Mouse (Mus musculus) spleen, adult 2 months (tissue): ENCODE data around the gene Atraid. TPM values are rescaled to one million over a fixed set of nuclear protein-coding genes. Genes with fewer than 3 reads are reported as not detected.

Experiments
- DNase-seq, 2 experiments: peaks; one replicate each; pipeline versions ENCODE4 v3.0.0 to v3.0.0-alpha.2; 2012 to 2021; ENCODE audit warnings: low spot score in 2 of 2, low read depth in 1 of 2
- H3K27ac ChIP-seq: fragments of 200-500 bp; 2 replicates; pipeline ENCODE4 v1.5.1; 2012; ENCODE audit warnings: low read length, inconsistent platforms; ENCODE audit not compliant: insufficient read depth
- H3K27me3 ChIP-seq: fragments of 200-500 bp; 2 replicates; pipeline ENCODE4 v1.6.1; 2012; ENCODE audit warnings: mild to moderate bottlenecking, moderate library complexity, low read length, inconsistent platforms; ENCODE audit not compliant: control insufficient read depth, insufficient read depth
- H3K36me3 ChIP-seq: fragments of 200-500 bp; 2 replicates; pipeline ENCODE4 v1.6.1; 2012; ENCODE audit warnings: mild to moderate bottlenecking, low read length, inconsistent platforms; ENCODE audit not compliant: control insufficient read depth, insufficient read depth
- H3K4me1 ChIP-seq: fragments of 200-500 bp; 2 replicates; pipeline ENCODE4 v1.6.1; 2011; ENCODE audit warnings: inconsistent platforms; ENCODE audit not compliant: control insufficient read depth, insufficient read depth, insufficient read length
- H3K4me3 ChIP-seq: fragments of 200-500 bp; 2 replicates; pipeline ENCODE4 v1.5.1; 2011; ENCODE audit warnings: mild to moderate bottlenecking, inconsistent platforms; ENCODE audit not compliant: insufficient read depth, insufficient read length; ENCODE audit errors: extremely low read depth
- CTCF ChIP-seq: fragments of 200-500 bp; IDR thresholded peaks from 2 replicates; pipeline ENCODE4 v1.5.1; 2011; ENCODE audit warnings: mild to moderate bottlenecking, inconsistent platforms; ENCODE audit not compliant: insufficient read depth, insufficient read length, insufficient replicate concordance; ENCODE audit errors: extremely low read depth
- POLR2A ChIP-seq: fragments of 200-500 bp; IDR thresholded peaks from 2 replicates; pipeline ENCODE4 v1.6.1; 2011; ENCODE audit warnings: low read depth, low read length, inconsistent platforms
- WGBS: fragments of 180-500 bp; shearing (Covaris S2); methylation state at CpG from one replicate; pipeline ENCODE4 v1.1.7; 2018; 5-methylcytosine and 5-hydroxymethylcytosine counted together
- polyA plus RNA-seq: library from polyadenylated mRNA; depleted of rRNA; stranded (reverse); fragments of >200 nt; gene quantifications from 2 replicates; pipeline ENCODE4 v1.2.3, GENCODE M21; 2012

The Atraid gene
- polyA plus RNA-seq, 1 experiment: 53.5 TPM

DNA sequence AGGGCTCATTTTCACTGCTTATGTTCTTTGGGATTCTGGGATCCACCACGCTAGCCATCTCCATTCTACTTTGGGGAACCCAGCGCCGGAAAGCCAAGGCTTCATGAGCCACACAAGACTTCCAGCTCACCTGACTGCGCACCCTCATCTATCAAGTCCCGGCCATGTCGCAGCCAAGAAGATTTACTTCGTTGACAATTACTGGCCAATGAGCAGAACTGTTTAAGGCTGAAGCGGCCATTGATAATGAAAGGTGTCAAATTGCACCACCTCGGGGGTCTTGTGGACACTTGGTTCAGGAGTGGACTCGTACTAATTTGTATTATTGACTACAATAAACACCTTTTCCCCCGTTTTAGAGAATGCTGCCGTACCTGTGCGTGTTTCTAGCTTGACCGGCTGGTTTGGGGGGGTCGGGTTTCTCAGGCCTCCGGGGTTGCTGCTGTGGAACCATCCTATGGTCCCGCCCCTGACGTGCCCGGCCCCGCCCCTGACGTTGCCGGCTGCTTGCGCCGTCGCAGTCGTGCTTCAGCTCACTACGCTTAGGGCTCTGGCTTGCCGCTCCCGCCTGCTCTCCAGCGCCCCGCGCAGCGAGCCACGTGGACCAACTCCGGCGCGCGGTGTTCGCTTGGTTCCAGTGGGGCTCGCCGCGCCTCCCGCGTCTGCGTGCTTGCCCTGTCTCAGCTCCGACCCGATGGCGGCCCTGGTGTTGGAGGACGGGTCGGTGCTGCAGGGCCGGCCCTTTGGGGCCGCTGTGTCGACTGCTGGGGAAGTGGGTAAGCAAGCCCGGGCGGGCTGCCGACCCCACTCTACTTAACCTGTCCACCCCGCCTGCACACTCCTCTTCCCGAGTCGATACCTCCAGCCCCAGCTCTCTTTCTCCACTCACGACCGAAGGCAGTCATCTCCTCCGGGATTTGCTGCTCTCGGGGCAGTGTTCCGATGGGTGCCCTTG is 6.4 kb downstream of the Atraid start, which contains the start of gene Cad:
Cad (plus strand) TSS at position 520 of the 955 bp plus-strand sequence.
- Histone ChIP-seq H3K4me1 (peaks cover 4% of the 10 kb centered on the region), H3K27me3 (no peaks in the 10 kb centered on the region), H3K27ac (peak within 1 kb of the TSS; percentile 56), H3K36me3 (peaks cover 6% of the 10 kb centered on the region), H3K4me3 (peak within 1 kb of the TSS; percentile 81)
- 4% methylated on average over 63 of the region's 64 CpGs for WGBS
- TF ChIP-seq POLR2A (peak; percentile 43), CTCF (no peak)
- DNase-seq: peak; percentile 72 to 94

GRCm38 (mm10) chr5:31055216-31056140 is 7.4 kb downstream of the Atraid start:
- no peak for DNase-seq
- WGBS: 36% methylated on average over 19 of the region's 19 CpGs
- no peak overlapping the region for H3K27ac ChIP-seq

GRCm38 (mm10) chr5:31069810-31070209 is 21.7 kb downstream of the Atraid start:
- DNase-seq: no peak
- H3K4me1 ChIP-seq: no peaks in the 10 kb centered on the region; the same call in 1 of the 2 replicates
- 94% methylated on average over 3 of the region's 3 CpGs for WGBS
- H3K27ac ChIP-seq: no peak overlapping the region
- peaks cover 56% of the 10 kb centered on the region for H3K36me3 ChIP-seq
- H3K27me3 ChIP-seq: no peaks in the 10 kb centered on the region
- H3K4me3 ChIP-seq: no peak overlapping the region
- TF ChIP-seq CTCF (no peak), POLR2A (no peak)

More at GRCm38 (mm10) chr5:31055216-31056140, 7.4 kb downstream of the Atraid start:
- no peaks in the 10 kb centered on the region for H3K27me3 ChIP-seq
- TF ChIP-seq POLR2A (no peak), CTCF (no peak)
- H3K4me3 ChIP-seq: peak overlapping the region; percentile 81
- H3K4me1 ChIP-seq: peaks cover 4% of the 10 kb centered on the region
- H3K36me3 ChIP-seq: peaks cover 12% of the 10 kb centered on the region

DNA sequence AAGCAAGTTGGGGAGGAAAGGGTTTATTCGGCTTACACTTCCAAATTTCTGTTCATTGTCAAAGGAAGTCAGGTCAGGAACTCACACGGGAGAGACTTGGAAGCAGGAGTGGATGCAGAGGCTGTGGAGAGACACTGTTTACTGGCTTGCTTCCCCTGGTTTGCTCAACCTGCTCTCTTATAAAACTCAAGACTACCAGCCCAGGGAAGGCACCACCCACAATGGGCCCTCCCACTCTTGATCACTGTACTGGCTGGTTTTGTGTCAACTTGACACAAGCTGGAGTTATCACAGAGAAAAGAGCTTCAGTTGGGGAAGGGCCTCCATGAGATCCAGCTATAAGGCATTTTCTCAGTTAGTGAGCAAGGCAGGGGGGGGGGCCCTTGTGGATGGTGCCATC is 22.9 kb downstream of the Atraid start:
- Histone ChIP-seq H3K4me3 (no peak overlapping the region), H3K36me3 (peaks cover 68% of the 10 kb centered on the region), H3K4me1 (no peaks in the 10 kb centered on the region; the same call in 1 of the 2 replicates), H3K27ac (no peak overlapping the region), H3K27me3 (no peaks in the 10 kb centered on the region)
- DNase-seq: no peak
- WGBS: 88% methylated on average over 2 of the region's 2 CpGs
- TF ChIP-seq POLR2A: no peak
- TF ChIP-seq CTCF: no peak

DNA sequence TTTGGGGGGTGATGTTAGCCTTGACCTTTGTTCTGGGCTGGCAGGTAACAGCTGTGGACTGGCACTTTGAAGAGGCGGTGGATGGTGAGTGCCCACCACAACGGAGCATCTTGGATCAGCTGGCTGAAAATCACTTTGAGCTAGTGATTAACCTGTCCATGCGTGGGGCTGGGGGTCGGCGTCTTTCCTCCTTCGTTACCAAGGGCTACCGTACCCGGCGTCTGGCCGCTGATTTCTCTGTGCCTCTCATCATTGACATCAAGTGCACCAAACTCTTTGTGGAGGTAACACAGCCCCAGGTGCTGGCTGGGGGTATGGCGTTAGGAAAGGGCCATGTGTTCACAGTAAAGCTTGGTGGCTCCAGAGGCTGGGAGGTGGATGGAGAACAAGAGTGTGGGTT is 23.7 kb downstream of the Atraid start:
- WGBS: 95% methylated on average over 11 of the region's 11 CpGs
- DNase-seq: no peak
- no peaks in the 10 kb centered on the region for H3K27me3 ChIP-seq
- H3K4me3 ChIP-seq: no peak overlapping the region
- no peaks in the 10 kb centered on the region; the same call in 1 of the 2 replicates for H3K4me1 ChIP-seq
- no peak overlapping the region for H3K27ac ChIP-seq
- TF ChIP-seq CTCF (no peak), POLR2A (no peak)
- H3K36me3 ChIP-seq: peaks cover 74% of the 10 kb centered on the region

DNA sequence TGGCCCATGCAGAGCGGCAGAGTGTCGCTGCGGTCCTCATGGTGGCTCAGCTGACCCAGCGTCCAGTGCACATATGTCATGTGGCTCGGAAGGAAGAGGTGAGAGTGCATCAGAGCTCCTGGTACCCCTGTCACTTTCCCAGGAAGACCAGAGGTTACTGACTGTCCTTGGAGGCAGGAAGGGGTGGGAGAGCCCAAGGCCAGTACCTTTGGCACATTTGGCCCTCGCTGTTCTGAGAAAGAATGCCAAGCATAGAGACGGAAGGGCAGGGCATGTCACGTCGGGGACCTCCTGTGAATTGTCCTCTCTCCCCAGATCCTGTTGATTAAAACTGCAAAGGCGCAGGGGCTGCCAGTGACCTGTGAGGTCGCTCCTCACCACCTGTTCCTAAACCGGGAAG is 25.1 kb downstream of the Atraid start:
- no peaks in the 10 kb centered on the region for H3K27me3 ChIP-seq
- no peak for DNase-seq
- H3K27ac ChIP-seq: no peak overlapping the region
- peaks cover 78% of the 10 kb centered on the region for H3K36me3 ChIP-seq
- H3K4me3 ChIP-seq: no peak overlapping the region
- H3K4me1 ChIP-seq: no peaks in the 10 kb centered on the region; the same call in 1 of the 2 replicates
- 92% methylated on average over 12 of the region's 12 CpGs for WGBS
- TF ChIP-seq CTCF (no peak), POLR2A (no peak)
